Mouse (Mus musculus) neutrophil, adult 65 days (primary cell): Measurements from ENCODE around the gene St3gal4. TPM values are rescaled to one million over a fixed set of nuclear protein-coding genes. Genes with fewer than 3 reads are reported as not detected.

ENCODE experiments used
- total RNA-seq: library from RNA; stranded (reverse); gene quantifications from 2 replicates; pipeline ENCODE4 v1.2.4, GENCODE M21; 2023

St3gal4 gene
- total RNA-seq: 62.7 and 72.2 TPM in 2 replicates

GRCm38 (mm10) chr9:35119168-35119567 lies at the start of gene St3gal4:
TSS of gene St3gal4 (minus strand) at chr9:35119268.

Other genes with a start within 250 kb of the St3gal4 start
- gene Dcps, start 56.8 kb upstream of the St3gal4 start, total RNA-seq: 14.4 and 15.9 TPM in 2 replicates
- 88.2 and 104 TPM in 2 replicates for gene Srpr, start 80.9 kb upstream of the St3gal4 start, total RNA-seq
- 60.8 and 66.7 TPM in 2 replicates for gene Tirap, start 81.0 kb upstream of the St3gal4 start, total RNA-seq
- 18.9 and 19.3 TPM in 2 replicates for gene Foxred1, start 91.8 kb upstream of the St3gal4 start, total RNA-seq
- gene Fam118b, start 148.5 kb upstream of the St3gal4 start, total RNA-seq: 9.4 and 9.8 TPM in 2 replicates
- 8.4 and 10.0 TPM in 2 replicates for gene Rpusd4, start 148.6 kb upstream of the St3gal4 start, total RNA-seq